Mouse (Mus musculus) hindbrain, embryonic 10.5 days (tissue): ENCODE measurements around the gene Glb1. TPM values are rescaled to one million over a fixed set of nuclear protein-coding genes. Genes with fewer than 3 reads are reported as not detected.
"Not testable (repeated sequence)": the region's sequence is repeated elsewhere in the genome, so short reads cannot be mapped to it uniquely, and the experiment has no call there.

Source experiments
- DNase-seq: peaks from one replicate; pipeline ENCODE4 v3.0.0-alpha.2; 2017; ENCODE audit warnings: low spot score
- H3K27ac ChIP-seq: fragments of 300-500 bp; sonication (generic); 2 replicates; pipeline ENCODE4 v1.5.1; 2016; ENCODE audit warnings: mild to moderate bottlenecking, moderate library complexity
- H3K27me3 ChIP-seq: fragments of 300-500 bp; sonication (generic); 2 replicates; pipeline ENCODE4 v1.6.1; 2016; ENCODE audit warnings: mild to moderate bottlenecking; ENCODE audit not compliant: poor library complexity, insufficient read depth, severe bottlenecking
- H3K36me3 ChIP-seq: fragments of 300-500 bp; sonication (generic); 2 replicates; pipeline ENCODE4 v1.6.1; 2016; ENCODE audit warnings: mild to moderate bottlenecking, moderate library complexity
- H3K4me1 ChIP-seq: fragments of 300-500 bp; sonication (generic); replicated peaks from 2 replicates; pipeline ENCODE4 v1.6.1; 2016; ENCODE audit warnings: mild to moderate bottlenecking
- H3K4me3 ChIP-seq: fragments of 300-500 bp; sonication (generic); 2 replicates; pipeline ENCODE4 v1.5.1; 2016; ENCODE audit warnings: mild to moderate bottlenecking, moderate library complexity
- H3K9me3 ChIP-seq: fragments of 300-500 bp; sonication (generic); 2 replicates; pipeline ENCODE4 v1.6.1; 2016; ENCODE audit warnings: mild to moderate bottlenecking, moderate library complexity
- WGBS: fragments of 180-500 bp; shearing (Covaris S2); methylation state at CpG from one replicate; pipeline ENCODE4 v1.1.7; 2016; 5-methylcytosine and 5-hydroxymethylcytosine counted together
- polyA plus RNA-seq: library from polyadenylated mRNA; unstranded; fragments of >200 nt; fragmentation: Nextera tagmentation; extraction: Ambion mirVana; gene quantifications from 2 replicates; pipeline ENCODE4 v1.2.1, GENCODE M21; 2016

The Glb1 gene
- 22.4 and 23.1 TPM in 2 replicates for polyA plus RNA-seq

- DNase-seq: peak; percentile 96
- H3K36me3 ChIP-seq: peaks cover 27% of the 10 kb centered on the region
- H3K9me3 ChIP-seq: peaks cover 13% of the 10 kb centered on the region
- H3K4me3 ChIP-seq: peak within 1 kb of the TSS; percentile 88
- under 1% methylated on average over 73 of the region's 73 CpGs for whole genome bisulfite sequencing
- no peaks in the 10 kb centered on the region for H3K27me3 ChIP-seq
- peaks cover 16% of the 10 kb centered on the region for H3K4me1 ChIP-seq
- H3K27ac ChIP-seq: peak within 1 kb of the TSS; percentile 94
Measured at GRCm38 (mm10) chr9:114400949-114401684, at the start of gene Glb1, which contains the start of gene Tmppe. Gene Glb1 (plus strand): TSS chr9:114401076. Gene Tmppe (plus strand): TSS chr9:114401105.

DNA sequence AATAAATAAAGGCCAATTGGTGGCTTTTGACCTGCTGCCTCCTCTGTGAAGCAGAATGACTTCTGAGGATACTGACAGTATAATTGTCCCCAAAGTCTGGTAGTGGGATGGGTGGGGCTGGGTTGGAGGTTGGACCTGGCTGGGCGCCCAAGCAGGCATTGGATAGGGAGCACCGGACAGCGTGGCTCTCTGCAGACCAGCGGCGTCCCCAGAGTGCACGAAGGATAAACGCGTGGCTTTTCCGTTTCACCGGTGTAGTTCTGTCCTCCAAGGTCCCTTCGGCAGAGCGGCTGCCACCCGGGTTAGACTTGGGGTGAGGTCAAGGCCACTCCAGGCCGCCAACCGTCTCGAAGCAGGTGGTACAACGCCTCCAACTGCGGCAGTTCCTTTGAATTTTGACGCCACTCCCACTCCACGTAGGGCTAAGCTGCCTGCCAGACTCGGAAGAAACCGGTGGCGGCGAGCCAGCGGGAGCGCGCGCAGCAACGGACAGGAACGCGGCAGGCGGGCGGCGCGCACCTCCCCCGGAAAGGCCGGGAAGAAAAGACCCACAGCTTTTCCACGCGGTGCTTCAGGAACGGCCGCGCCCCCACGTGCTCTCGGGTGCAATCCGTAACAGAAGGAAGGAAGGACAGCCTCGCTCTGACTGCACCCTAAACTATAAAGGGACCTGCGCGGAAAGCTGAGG, 32.9 kb upstream of the Glb1 start:
- DNase-seq: peak; percentile 58
- Histone ChIP-seq H3K36me3 (no peaks in the 10 kb centered on the region), H3K4me3 (peak overlapping the region; percentile 64), H3K27ac (peak overlapping the region; percentile 78), H3K9me3 (no peaks in the 10 kb centered on the region), H3K27me3 (peaks cover 27% of the 10 kb centered on the region), H3K4me1 (peaks cover 10% of the 10 kb centered on the region)
- under 1% methylated on average over 48 of the region's 48 CpGs for WGBS

DNA sequence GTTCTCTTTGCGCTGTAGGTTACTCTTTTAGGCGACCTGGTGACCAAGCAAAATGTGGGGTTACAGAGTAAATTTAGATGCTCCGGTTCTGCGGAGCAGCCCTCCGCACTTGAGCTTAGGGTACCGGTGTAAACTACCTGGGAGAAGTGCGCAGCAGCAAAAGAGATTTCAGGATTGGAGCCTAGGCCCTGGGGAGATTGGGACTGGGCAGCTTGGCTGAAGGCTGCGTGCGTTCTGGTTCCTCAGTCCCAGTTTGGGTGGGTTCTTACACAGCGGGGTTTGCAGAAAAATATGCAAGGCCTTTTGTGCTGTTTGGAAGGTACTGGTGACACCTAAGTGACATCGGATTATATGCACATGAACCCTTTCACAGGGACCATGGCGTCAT, 32.4 kb upstream of the Glb1 start:
- no peak for DNase-seq
- Histone ChIP-seq H3K36me3 (no peaks in the 10 kb centered on the region), H3K27ac (peak overlapping the region; percentile 78), H3K4me3 (peak overlapping the region; percentile 64), H3K4me1 (peaks cover 10% of the 10 kb centered on the region), H3K9me3 (no peaks in the 10 kb centered on the region), H3K27me3 (peaks cover 27% of the 10 kb centered on the region)
- 16% methylated on average over 12 of the region's 12 CpGs for WGBS

DNA sequence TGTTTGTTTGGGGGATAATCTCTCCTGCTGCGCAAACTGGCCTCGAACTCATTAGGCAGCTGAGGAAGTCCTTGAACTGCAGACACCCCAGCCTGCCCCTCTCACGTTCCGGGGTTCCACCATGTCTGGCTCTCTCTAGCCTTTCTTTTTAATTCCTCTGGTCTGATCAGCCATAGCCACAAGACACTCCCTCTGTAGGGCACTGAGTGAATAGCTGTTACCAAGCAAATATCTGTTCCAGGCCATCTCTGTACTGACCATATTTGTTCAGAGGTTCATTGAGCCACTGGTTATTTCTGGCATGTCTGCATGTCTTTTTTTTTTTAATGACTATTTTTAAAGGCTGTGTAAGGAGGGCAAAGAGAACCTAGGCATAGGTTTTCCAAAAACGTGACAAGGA, 31.5 kb upstream of the Glb1 start:
- peaks cover 10% of the 10 kb centered on the region for H3K4me1 ChIP-seq
- peaks cover 27% of the 10 kb centered on the region for H3K27me3 ChIP-seq
- not testable (repeated sequence) for H3K4me3 ChIP-seq, H3K36me3 ChIP-seq, H3K9me3 ChIP-seq, H3K27ac ChIP-seq, DNase-seq
- 60% methylated on average over 5 of the region's 5 CpGs for WGBS

- not testable (repeated sequence) for H3K36me3 ChIP-seq, H3K27ac ChIP-seq, DNase-seq, H3K4me3 ChIP-seq, H3K9me3 ChIP-seq
- Histone ChIP-seq H3K4me1 (peaks cover 10% of the 10 kb centered on the region), H3K27me3 (peaks cover 27% of the 10 kb centered on the region)
- WGBS: 41% methylated on average over 5 of the region's 5 CpGs
Measured at GRCm38 (mm10) chr9:114371717-114372116, 29.2 kb upstream of the Glb1 start.

DNA sequence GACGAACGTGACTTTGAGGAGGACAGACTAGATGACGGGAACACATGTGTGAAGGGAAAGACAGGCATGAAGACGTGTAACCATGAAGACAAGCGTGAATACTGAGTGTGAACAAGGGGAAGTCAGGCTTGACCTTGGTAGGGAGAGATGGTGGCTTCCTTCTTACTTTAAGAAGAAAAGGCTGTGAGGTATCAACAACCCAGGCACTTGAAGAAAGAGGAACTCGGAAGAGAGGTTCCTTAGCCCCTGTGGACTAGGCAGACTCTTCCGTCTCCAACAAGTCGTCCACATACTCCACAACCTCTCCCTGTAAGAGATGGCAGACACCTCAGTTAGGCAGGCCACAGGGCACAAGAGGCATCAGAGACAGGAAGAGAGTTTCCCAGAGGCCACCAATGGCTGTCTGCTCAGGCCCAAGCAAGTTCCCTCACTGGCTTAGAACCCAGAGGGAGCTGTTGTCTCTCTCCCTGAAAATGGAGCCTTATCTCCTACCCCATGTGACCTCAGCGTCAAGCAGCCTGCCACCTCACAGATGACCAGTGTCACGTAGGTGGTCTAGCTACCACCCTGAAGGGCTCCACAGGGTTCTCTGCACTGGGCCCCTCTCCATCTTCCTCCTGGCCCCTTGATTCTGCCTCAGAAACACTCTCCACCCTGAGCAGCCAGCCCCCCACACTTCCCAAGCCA, 25.5 kb upstream of the Glb1 start:
- no peaks in the 10 kb centered on the region for H3K27me3 ChIP-seq
- no peak for DNase-seq
- no peak overlapping the region for H3K4me3 ChIP-seq
- H3K36me3 ChIP-seq: 0 out of 2 replicates have a peak, but pooled peaks cover 12% of the 10 kb centered on the region
- WGBS: 90% methylated on average over 10 of the region's 10 CpGs
- H3K4me1 ChIP-seq: no peaks in the 10 kb centered on the region
- no peak overlapping the region for H3K27ac ChIP-seq
- H3K9me3 ChIP-seq: no peaks in the 10 kb centered on the region

GRCm38 (mm10) chr9:114377168-114377567, 23.7 kb upstream of the Glb1 start:
- Histone ChIP-seq H3K4me1 (no peaks in the 10 kb centered on the region), H3K36me3 (0 out of 2 replicates have a peak, but pooled peaks cover 12% of the 10 kb centered on the region), H3K9me3 (no peaks in the 10 kb centered on the region), H3K27me3 (no peaks in the 10 kb centered on the region), H3K4me3 (no peak overlapping the region), H3K27ac (no peak overlapping the region)
- WGBS: 96% methylated on average over 10 of the region's 10 CpGs
- DNase-seq: no peak

- WGBS: 84% methylated on average over 12 of the region's 12 CpGs
Measured at GRCm38 (mm10) chr9:114379871-114380270, 21.0 kb upstream of the Glb1 start.

GRCm38 (mm10) chr9:114380881-114381733, 19.8 kb upstream of the Glb1 start:
- Histone ChIP-seq H3K4me3 (no peak overlapping the region), H3K9me3 (no peaks in the 10 kb centered on the region), H3K4me1 (no peaks in the 10 kb centered on the region), H3K36me3 (0 out of 2 replicates have a peak, but pooled peaks cover 23% of the 10 kb centered on the region), H3K27me3 (no peaks in the 10 kb centered on the region), H3K27ac (no peak overlapping the region)
- WGBS: 71% methylated on average over 17 of the region's 17 CpGs
- peak; percentile 43 for DNase-seq

More at GRCm38 (mm10) chr9:114379871-114380270, 21.0 kb upstream of the Glb1 start:
- no peak for DNase-seq
- H3K9me3 ChIP-seq: no peaks in the 10 kb centered on the region
- H3K27me3 ChIP-seq: no peaks in the 10 kb centered on the region
- no peak overlapping the region for H3K4me3 ChIP-seq
- 0 out of 2 replicates have a peak, but pooled peaks cover 23% of the 10 kb centered on the region for H3K36me3 ChIP-seq
- H3K27ac ChIP-seq: no peak overlapping the region
- H3K4me1 ChIP-seq: no peaks in the 10 kb centered on the region

DNA sequence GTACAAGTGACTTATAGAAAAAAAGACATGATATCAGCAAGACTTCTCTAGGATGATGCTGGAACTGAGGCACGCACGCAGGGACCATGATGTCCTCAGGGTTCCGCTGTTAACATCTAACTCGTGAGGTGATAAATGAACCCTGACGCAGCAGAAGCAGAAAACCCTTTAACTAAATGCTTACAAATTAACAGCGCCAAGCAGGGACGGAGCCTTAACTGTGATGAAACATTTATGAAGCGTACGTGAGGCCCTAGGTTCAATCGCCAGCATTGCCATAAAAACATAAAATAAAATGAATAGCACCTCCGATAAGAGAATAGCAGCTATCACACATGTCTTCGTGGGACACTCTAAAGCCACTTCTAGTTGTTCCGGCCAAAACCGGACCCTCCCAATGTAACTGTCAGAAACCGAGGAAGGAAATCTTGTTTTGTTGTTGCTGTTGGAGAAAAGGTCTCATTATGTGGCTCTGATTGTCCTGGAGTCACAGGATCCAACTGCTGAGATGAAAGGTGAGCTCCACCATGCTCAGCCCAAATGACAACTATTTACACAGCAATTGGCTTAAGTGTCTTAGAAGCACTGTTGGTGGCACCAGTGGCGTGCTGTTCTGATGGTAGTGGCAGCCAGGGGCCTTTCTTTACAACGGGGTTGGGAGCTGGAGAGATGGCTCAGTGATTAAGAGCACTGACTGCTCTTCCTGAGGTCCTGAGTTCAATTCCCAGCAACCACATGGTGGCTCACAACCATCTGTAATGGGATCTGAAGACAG, 17.8 kb upstream of the Glb1 start:
- no peaks in the 10 kb centered on the region for H3K9me3 ChIP-seq
- no peak overlapping the region for H3K27ac ChIP-seq
- 91% methylated on average over 17 of the region's 17 CpGs for WGBS
- DNase-seq: no peak
- no peaks in the 10 kb centered on the region for H3K27me3 ChIP-seq
- H3K4me3 ChIP-seq: no peak overlapping the region
- H3K36me3 ChIP-seq: 0 out of 2 replicates have a peak, but pooled peaks cover 15% of the 10 kb centered on the region
- no peaks in the 10 kb centered on the region for H3K4me1 ChIP-seq

GRCm38 (mm10) chr9:114384691-114385090, 16.2 kb upstream of the Glb1 start:
- H3K4me1 ChIP-seq: peaks cover 3% of the 10 kb centered on the region; the same call in 1 of the 2 replicates
- no peaks in the 10 kb centered on the region for H3K27me3 ChIP-seq
- no peak overlapping the region for H3K4me3 ChIP-seq
- no peaks in the 10 kb centered on the region for H3K9me3 ChIP-seq
- no peak for DNase-seq
- WGBS: 89% methylated on average over 24 of the region's 24 CpGs
- H3K27ac ChIP-seq: no peak overlapping the region
- H3K36me3 ChIP-seq: 0 out of 2 replicates have a peak, but pooled peaks cover 12% of the 10 kb centered on the region
